8 mouse cellular contexts compared by ENCODE assay signal in the genomic region with DNA sequence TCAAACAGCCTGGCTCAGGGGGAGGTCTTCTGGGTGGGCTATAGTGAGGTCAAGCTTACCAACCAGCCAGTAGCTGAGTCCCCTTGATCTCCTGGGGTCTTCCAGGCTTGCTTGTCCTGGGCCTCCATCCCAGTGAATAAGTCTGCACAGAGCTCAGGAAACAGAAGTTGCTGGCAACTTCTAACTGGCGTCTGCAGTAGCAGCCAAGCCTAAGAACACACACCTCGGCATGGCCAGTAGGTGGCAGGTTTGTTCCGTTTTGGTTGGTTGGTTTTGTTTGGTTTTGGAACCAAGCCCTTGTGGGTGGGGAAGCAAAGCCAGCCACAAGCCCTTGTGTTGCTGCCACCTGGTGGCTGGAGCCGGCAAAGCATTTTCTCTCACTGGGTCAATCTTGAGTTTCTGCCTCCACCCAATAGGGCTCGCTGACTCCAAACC. TPM values are rescaled to one million over a fixed set of nuclear protein-coding genes. Genes with fewer than 3 reads are reported as not detected.
A peak's percentile ranks its signal among the peaks of the same experiment; 100 is the strongest.
DNase-seq lines count a peak whose midpoint lies in the region; ATAC-seq and TF ChIP-seq lines count a peak whose summit lies in the region.

No protein-coding gene starts in this region.

- under 1% methylated on average over 5 of the region's 5 CpGs for WGBS in forebrain, embryonic 15.5 days
- WGBS in large intestine, adult 2 months = under 1% methylated on average over 5 of the region's 5 CpGs
- WGBS in liver, embryonic 16.5 days (ENCODE audit: insufficient replicate concordance) = 0% methylated on average over 5 of the region's 5 CpGs
- WGBS in neural tube, embryonic 13.5 days = 2% methylated on average over 5 of the region's 5 CpGs

- H3K4me2 ChIP-seq in forebrain, embryonic 15.5 days (replicated peaks) = no peak overlapping the region
- H3K4me2 ChIP-seq in liver, embryonic 16.5 days (ENCODE audit: low read depth, low read length) = peak overlapping the region; percentile 26; the same call in 1 of the 2 replicates
- H3K4me2 ChIP-seq in neural tube, embryonic 13.5 days = no peak overlapping the region

- no peak overlapping the region for H3K27ac ChIP-seq in ES-E14 (ENCODE audit: insufficient read depth, low read depth, low read length, poor library complexity, severe bottlenecking)
- peak overlapping the region; percentile 68 for H3K27ac ChIP-seq in forebrain, embryonic 15.5 days (replicated peaks)
- H3K27ac ChIP-seq in liver, embryonic 16.5 days (ENCODE audit: low read length) = no peak overlapping the region
- 0 out of 2 replicates have a peak overlapping the region, but pooled peaks have one; percentile 38 for H3K27ac ChIP-seq in neural tube, embryonic 13.5 days (replicated peaks)

- DNase-seq in ES-E14 (ENCODE audit: low read depth, low spot score) = peak; percentile 99
- DNase-seq in cerebellum, adult 11-12 months = peak; percentile 92
- peak; percentile 95 to 98 for DNase-seq in heart, postnatal 14 days
- peak; percentile 98 for DNase-seq in large intestine, adult 2 months (ENCODE audit: low read depth, low spot score)
- DNase-seq in telencephalon, adult 2 months (ENCODE audit: low read depth, low spot score) = peak; percentile 97

- intact Hi-C loops in heart, postnatal 14 days (cut with DNase I) = loop anchor here (1.0 to 5.0 kb wide), 2 partner anchors 105 to 227 kb away; partner anchors contain the start of gene Sort1

- H3K9ac ChIP-seq in ES-E14 (ENCODE audit: insufficient read depth, low read depth, low read length, poor library complexity, severe bottlenecking) = no peak overlapping the region
- H3K9ac ChIP-seq in forebrain, embryonic 15.5 days (replicated peaks) = no peak overlapping the region
- H3K9ac ChIP-seq in liver, embryonic 16.5 days (ENCODE audit: low read depth, low read length) = no peak overlapping the region
- 0 out of 2 replicates have a peak overlapping the region, but pooled peaks have one; percentile 13 for H3K9ac ChIP-seq in neural tube, embryonic 13.5 days

- H3K36me3 ChIP-seq in ES-E14 (ENCODE audit: control insufficient read depth, insufficient read depth, low read length, poor library complexity, severe bottlenecking) = peaks cover 34% of the 10 kb centered on the region
- H3K36me3 ChIP-seq in forebrain, embryonic 15.5 days = peaks cover 23% of the 10 kb centered on the region
- H3K36me3 ChIP-seq in liver, embryonic 16.5 days (ENCODE audit: control insufficient read depth, insufficient read depth) = peaks cover 6% of the 10 kb centered on the region
- peaks cover 31% of the 10 kb centered on the region for H3K36me3 ChIP-seq in neural tube, embryonic 13.5 days

- ATAC-seq in forebrain, embryonic 15.5 days (replicated peaks) = peak; percentile 74
- peak; percentile 74 for ATAC-seq in liver, embryonic 16.5 days (ENCODE audit: low read depth)
- peak; percentile 76 for ATAC-seq in neural tube, embryonic 13.5 days (ENCODE audit: low read depth)

- H3K27me3 ChIP-seq in forebrain, embryonic 15.5 days = no peaks in the 10 kb centered on the region
- no peaks in the 10 kb centered on the region for H3K27me3 ChIP-seq in liver, embryonic 16.5 days (ENCODE audit: control insufficient read depth, insufficient read depth, low read depth, low read length)
- H3K27me3 ChIP-seq in neural tube, embryonic 13.5 days = no peaks in the 10 kb centered on the region

- in situ Hi-C loops in ES-E14 (cut with MboI; ENCODE audit: low sequenced_read_pairs in 2 of 2, unreplicated experiment in 2 of 2) = no loop called here

- peaks cover 0 to 26% of the 10 kb centered on the region in 2 experiments; a peak in 3 of 4 replicates for H3K4me1 ChIP-seq in ES-E14 (ENCODE audit: control insufficient read depth in 2 of 2, insufficient read depth in 2 of 2, low read length in 2 of 2, poor library complexity in 1 of 2)
- H3K4me1 ChIP-seq in forebrain, embryonic 15.5 days = peaks cover 21% of the 10 kb centered on the region
- H3K4me1 ChIP-seq in liver, embryonic 16.5 days (ENCODE audit: control insufficient read depth, low read depth, low read length) = peaks cover 10% of the 10 kb centered on the region
- peaks cover 23% of the 10 kb centered on the region for H3K4me1 ChIP-seq in neural tube, embryonic 13.5 days (replicated peaks)

- no peaks in the 10 kb centered on the region for H3K9me3 ChIP-seq in ES-E14 (ENCODE audit: control insufficient read depth, insufficient read depth, low read depth, low read length)
- no peaks in the 10 kb centered on the region for H3K9me3 ChIP-seq in forebrain, embryonic 15.5 days
- H3K9me3 ChIP-seq in liver, embryonic 16.5 days (replicated peaks; ENCODE audit: control insufficient read depth, low read length) = no peaks in the 10 kb centered on the region
- H3K9me3 ChIP-seq in neural tube, embryonic 13.5 days = no peaks in the 10 kb centered on the region

- no peak overlapping the region for H3K4me3 ChIP-seq in ES-E14 (ENCODE audit: insufficient read depth in 1 of 2, low read depth in 1 of 2, low read length in 2 of 2, poor library complexity in 1 of 2, severe bottlenecking in 1 of 2)
- H3K4me3 ChIP-seq in forebrain, embryonic 15.5 days = no peak overlapping the region
- H3K4me3 ChIP-seq in liver, embryonic 16.5 days (ENCODE audit: low read depth, low read length) = no peak overlapping the region
- no peak overlapping the region for H3K4me3 ChIP-seq in neural tube, embryonic 13.5 days

TF ChIP-seq in ES-E14, 5 proteins besides CTCF, POLR2A, EP300 and RAD21:
- TF ChIP-seq MAFK (IDR thresholded peaks at IDR 0.05; ENCODE audit: insufficient read depth, low read depth, low read length) = 0 out of 2 replicates have a peak, but pooled peaks have one; percentile 4
- TF ChIP-seq ZC3H11A (IDR thresholded peaks at IDR 0.05; ENCODE audit: borderline replicate concordance, low read depth, low read length) = peak; percentile 67
- TF ChIP-seq HCFC1 (IDR thresholded peaks at IDR 0.05; ENCODE audit: borderline replicate concordance, insufficient read depth, low read length) = peak; percentile 66; the same call in 1 of the 2 replicates
- TF ChIP-seq CHD2 (IDR thresholded peaks at IDR 0.05; ENCODE audit: low read depth, low read length) = 0 out of 2 replicates have a peak, but pooled peaks have one; percentile 32
- TF ChIP-seq ZNF384 (IDR thresholded peaks at IDR 0.05; ENCODE audit: low read depth, low read length) = peak; percentile 49; the same call in 1 of the 2 replicates

RNA-seq across cellular contexts. Expression of gene Psrc1, which starts 5.5 kb away (rescaled TPM):
- 172 and 284 TPM in 2 replicates for total RNA-seq in ES-E14 (2012; rRNA removed)
- polyA plus RNA-seq in forebrain, embryonic 15.5 days (2015; fragmentation: Nextera tagmentation; extraction: Ambion mirVana) = 35.6 and 41.5 TPM in 2 replicates
- 1 to 10 TPM; 1.1 to 1.7 TPM for total RNA-seq in heart, postnatal 14 days (2021)
- polyA plus RNA-seq in large intestine, adult 2 months (2012; rRNA removed) = 7.0 and 7.7 TPM in 2 replicates
- polyA plus RNA-seq in liver, embryonic 16.5 days (2015; fragmentation: Nextera tagmentation; extraction: Ambion mirVana) = 12.0 and 12.1 TPM in 2 replicates
- polyA plus RNA-seq in neural tube, embryonic 13.5 days (2015; fragmentation: Nextera tagmentation; extraction: Ambion mirVana) = 10.9 and 11.9 TPM in 2 replicates

RNA-seq across cellular contexts. Expression of gene Mybphl, which starts 24.4 kb away (rescaled TPM):
- total RNA-seq in ES-E14 (2012; rRNA removed) = not detected in 2 replicates
- not detected in 2 replicates for polyA plus RNA-seq in forebrain, embryonic 15.5 days (2015; fragmentation: Nextera tagmentation; extraction: Ambion mirVana)
- 10 to 100 TPM; 18.9 to 53.7 TPM for total RNA-seq in heart, postnatal 14 days (2021)
- polyA plus RNA-seq in large intestine, adult 2 months (2012; rRNA removed) = not detected in 2 replicates
- 0.71 and 1.0 TPM in 2 replicates for polyA plus RNA-seq in liver, embryonic 16.5 days (2015; fragmentation: Nextera tagmentation; extraction: Ambion mirVana)
- polyA plus RNA-seq in neural tube, embryonic 13.5 days (2015; fragmentation: Nextera tagmentation; extraction: Ambion mirVana) = not detected in 2 replicates

RNA-seq across cellular contexts. Expression of gene Celsr2, which starts 26.2 kb away (rescaled TPM):
- 7.9 and 15.6 TPM in 2 replicates for total RNA-seq in ES-E14 (2012; rRNA removed)
- 49.1 and 52.8 TPM in 2 replicates for polyA plus RNA-seq in forebrain, embryonic 15.5 days (2015; fragmentation: Nextera tagmentation; extraction: Ambion mirVana)
- 1 to 10 TPM; 5.4 to 5.9 TPM for total RNA-seq in heart, postnatal 14 days (2021)
- polyA plus RNA-seq in large intestine, adult 2 months (2012; rRNA removed) = 1.8 and 2.2 TPM in 2 replicates
- polyA plus RNA-seq in liver, embryonic 16.5 days (2015; fragmentation: Nextera tagmentation; extraction: Ambion mirVana) = 0.08 and 0.30 TPM in 2 replicates
- 37.6 and 44.1 TPM in 2 replicates for polyA plus RNA-seq in neural tube, embryonic 13.5 days (2015; fragmentation: Nextera tagmentation; extraction: Ambion mirVana)

RNA-seq across cellular contexts. Expression of gene Sars, which starts 55.9 kb away (rescaled TPM):
- 204 and 236 TPM in 2 replicates for total RNA-seq in ES-E14 (2012; rRNA removed)
- 221 and 222 TPM in 2 replicates for polyA plus RNA-seq in forebrain, embryonic 15.5 days (2015; fragmentation: Nextera tagmentation; extraction: Ambion mirVana)
- 10 to 100 TPM; 77.8 to 81.7 TPM for total RNA-seq in heart, postnatal 14 days (2021)
- polyA plus RNA-seq in large intestine, adult 2 months (2012; rRNA removed) = 40.1 and 40.6 TPM in 2 replicates
- polyA plus RNA-seq in liver, embryonic 16.5 days (2015; fragmentation: Nextera tagmentation; extraction: Ambion mirVana) = 72.6 and 76.8 TPM in 2 replicates
- polyA plus RNA-seq in neural tube, embryonic 13.5 days (2015; fragmentation: Nextera tagmentation; extraction: Ambion mirVana) = 210 and 223 TPM in 2 replicates

Comparison
In these comparisons a context has a peak if more than half of its experiments do, and no peak if none do; other contexts are left out.
1. H3K27ac ChIP-seq: peak in forebrain, embryonic 15.5 days (single experiment) and neural tube, embryonic 13.5 days (single experiment); none in ES-E14 (single experiment) and liver, embryonic 16.5 days (single experiment).
2. RNA of gene Celsr2, which starts 26.2 kb away (polyA plus RNA-seq): 49.1 to 52.8 TPM in forebrain, embryonic 15.5 days and 37.6 to 44.1 TPM in neural tube, embryonic 13.5 days; 1.8 to 2.2 TPM in large intestine, adult 2 months and 0.08 to 0.30 TPM in liver, embryonic 16.5 days; every median in the first group is over 10 times any median in the second.
3. Peak in every context shown above with its lines, with median percentiles within 50 percentile points of each other: DNase-seq and ATAC-seq.